Mouse (Mus musculus): ENCODE measurements around the gene Ccl6. TPM values are rescaled to one million over a fixed set of nuclear protein-coding genes. Genes with fewer than 3 reads are reported as not detected.
"Not testable (repeated sequence)": the region's sequence is repeated elsewhere in the genome, so short reads cannot be mapped to it uniquely, and the experiment has no call there.

Ccl6 gene
- polyA plus RNA-seq, 1 experiment from 2014 or later, result 1.2 TPM

DNA sequence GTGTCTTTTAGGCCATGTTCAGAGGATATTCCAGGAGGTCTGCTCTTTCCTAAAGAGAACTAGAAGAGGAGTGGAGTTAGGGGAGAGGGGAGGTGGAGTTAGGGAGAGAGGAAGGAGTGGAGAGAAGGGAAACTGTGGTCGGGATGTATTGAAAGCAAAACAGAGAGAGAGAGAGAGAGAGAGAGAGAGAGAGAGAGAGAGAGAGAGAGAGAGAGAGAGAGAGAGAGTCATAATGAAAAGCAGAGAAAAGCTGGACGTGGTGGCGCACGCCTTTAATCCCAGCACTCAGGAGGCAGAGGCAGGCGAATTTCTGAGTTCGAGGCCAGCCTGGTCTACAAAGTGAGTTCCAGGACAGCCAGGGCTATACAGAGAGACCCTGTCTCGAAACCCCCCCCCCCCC, 41.9 kb downstream of the Ccl6 start:
- H3K4me1 ChIP-seq; ATAC-seq (ENCODE audit: low FRiP score, low read depth); H3K9ac ChIP-seq (replicated peaks); H3K27ac ChIP-seq (replicated peaks); H3K36me3 ChIP-seq; H3K4me3 ChIP-seq; H3K4me2 ChIP-seq (replicated peaks); H3K27me3 ChIP-seq; H3K9me3 ChIP-seq: not testable (repeated sequence)
- WGBS, result 92% methylated on average over 6 of the region's 7 CpGs

DNA sequence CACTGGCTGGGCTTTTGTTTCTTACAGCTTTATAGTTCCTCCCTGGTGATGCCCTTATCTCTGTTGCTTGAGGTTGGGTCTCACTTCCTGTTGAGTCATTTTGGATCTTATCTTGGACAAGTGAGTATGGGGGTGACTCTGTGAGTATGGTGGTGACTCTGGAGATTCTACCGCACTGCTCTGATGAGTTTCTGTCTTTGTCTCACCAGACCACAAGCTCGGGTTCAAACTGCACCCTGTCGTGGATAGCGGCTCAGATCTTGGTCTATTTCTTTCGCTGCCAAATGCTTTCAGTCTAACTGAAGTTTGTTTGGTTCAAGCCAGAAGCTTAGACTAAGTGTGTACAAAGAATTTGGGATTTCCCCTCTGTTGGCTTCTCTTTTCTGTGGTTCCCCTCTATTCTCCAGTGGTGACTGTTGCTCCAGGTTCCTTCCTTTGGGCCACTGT, 42.7 kb downstream of the Ccl6 start:
- no peak for ATAC-seq (ENCODE audit: low FRiP score, low read depth)
- 95% methylated on average over 5 of the region's 5 CpGs for WGBS
- Histone ChIP-seq H3K27ac (replicated peaks) (no peak overlapping the region), H3K4me2 (replicated peaks) (no peak overlapping the region), H3K27me3 (no peaks in the 10 kb centered on the region), H3K36me3 (no peaks in the 10 kb centered on the region), H3K4me3 (no peak overlapping the region), H3K9ac (replicated peaks) (no peak overlapping the region), H3K9me3 (no peaks in the 10 kb centered on the region), H3K4me1 (no peaks in the 10 kb centered on the region)

DNA sequence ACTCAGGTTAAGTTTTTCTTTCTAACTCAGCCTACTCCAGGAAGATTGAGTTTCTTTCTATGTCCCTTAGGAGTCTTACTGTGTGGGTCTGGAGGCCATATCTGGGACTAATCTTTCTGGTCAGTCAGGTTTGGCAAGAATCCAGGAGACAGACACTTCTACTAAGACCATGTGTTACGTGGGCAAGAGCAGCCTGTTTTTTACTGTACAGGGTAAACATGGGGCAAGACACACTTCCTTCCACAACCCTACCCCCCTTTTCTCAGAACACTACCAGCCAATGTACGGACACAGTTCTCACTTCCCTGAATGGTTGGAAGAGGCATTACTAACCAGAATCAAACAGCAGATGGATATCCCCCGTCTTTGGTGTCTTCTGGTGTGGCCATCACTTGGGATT, 48.7 kb downstream of the Ccl6 start:
- H3K4me1 ChIP-seq, result no peaks in the 10 kb centered on the region
- H3K9me3 ChIP-seq, result no peaks in the 10 kb centered on the region
- H3K27me3 ChIP-seq, result no peaks in the 10 kb centered on the region
- no peak overlapping the region for H3K4me2 ChIP-seq (replicated peaks)
- no peak overlapping the region for H3K9ac ChIP-seq (replicated peaks)
- H3K36me3 ChIP-seq, result no peaks in the 10 kb centered on the region
- no peak overlapping the region for H3K4me3 ChIP-seq
- no peak for ATAC-seq (ENCODE audit: low FRiP score, low read depth)
- no peak overlapping the region for H3K27ac ChIP-seq (replicated peaks)
- WGBS, result 79% methylated on average over 3 of the region's 3 CpGs

DNA sequence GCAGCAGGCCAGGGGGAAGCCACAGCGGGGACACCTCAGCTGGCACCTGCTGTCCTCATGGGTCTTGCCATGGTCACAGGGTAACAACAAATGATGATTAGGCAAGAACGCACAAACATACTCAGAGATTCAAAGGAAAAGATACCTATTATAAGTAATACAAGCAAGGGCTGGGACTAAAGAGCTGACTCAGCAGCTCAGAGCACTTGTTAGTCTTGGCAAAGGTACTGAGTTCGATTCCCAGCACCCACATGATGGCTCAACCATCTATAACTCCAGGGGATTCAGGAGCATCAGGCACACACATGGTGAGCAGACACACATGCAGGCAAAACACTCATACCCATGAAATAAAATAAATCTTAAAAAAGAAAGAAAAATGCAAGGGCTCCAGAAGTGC, 51.5 kb downstream of the Ccl6 start:
- WGBS, result 86% methylated on average over 3 of the region's 3 CpGs
- no peaks in the 10 kb centered on the region for H3K36me3 ChIP-seq
- no peak overlapping the region for H3K4me3 ChIP-seq
- no peak overlapping the region for H3K4me2 ChIP-seq (replicated peaks)
- no peaks in the 10 kb centered on the region for H3K4me1 ChIP-seq
- no peak overlapping the region for H3K27ac ChIP-seq (replicated peaks)
- H3K9ac ChIP-seq (replicated peaks), result no peak overlapping the region
- no peak for ATAC-seq (ENCODE audit: low FRiP score, low read depth)
- no peaks in the 10 kb centered on the region for H3K27me3 ChIP-seq
- no peaks in the 10 kb centered on the region for H3K9me3 ChIP-seq

GRCm38 (mm10) chr11:83540931-83541330, 52.0 kb downstream of the Ccl6 start:
- 84% methylated on average over 2 of the region's 2 CpGs for WGBS
- no peak overlapping the region for H3K9ac ChIP-seq (replicated peaks)
- no peaks in the 10 kb centered on the region for H3K27me3 ChIP-seq
- H3K4me2 ChIP-seq (replicated peaks), result no peak overlapping the region
- no peak overlapping the region for H3K27ac ChIP-seq (replicated peaks)
- H3K4me1 ChIP-seq, result no peaks in the 10 kb centered on the region
- no peak overlapping the region for H3K4me3 ChIP-seq
- no peaks in the 10 kb centered on the region for H3K9me3 ChIP-seq
- no peaks in the 10 kb centered on the region for H3K36me3 ChIP-seq
- ATAC-seq (ENCODE audit: low FRiP score, low read depth), result no peak

DNA sequence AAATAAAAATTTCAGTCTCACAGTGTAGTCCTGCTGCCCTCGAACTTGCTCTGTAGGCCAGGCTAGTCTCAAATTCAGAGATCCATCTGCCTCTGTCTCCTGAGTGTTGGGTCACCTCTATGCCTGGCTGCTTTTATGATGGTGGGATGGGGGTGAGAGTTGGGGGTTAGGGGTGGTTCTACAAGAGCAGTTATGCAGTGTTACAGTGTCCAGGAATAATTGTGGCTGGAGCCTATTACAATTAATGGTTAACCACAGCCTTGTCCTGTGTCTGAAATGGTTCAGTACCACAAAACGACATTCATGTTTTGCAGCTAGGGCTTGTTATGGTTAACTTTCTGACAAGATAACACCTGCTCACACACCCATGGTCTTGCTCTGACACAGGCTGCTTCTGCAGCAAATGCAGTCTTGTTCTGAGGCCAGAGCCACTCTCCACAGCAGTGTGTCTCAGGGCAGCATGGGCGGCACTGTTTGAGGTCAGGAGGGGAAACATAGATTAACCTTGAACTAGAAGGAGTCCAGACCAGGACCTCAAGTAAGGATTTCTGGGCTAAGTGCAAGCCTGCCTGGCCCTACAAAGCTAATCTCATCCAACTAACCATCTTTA, 54.1 kb downstream of the Ccl6 start:
- H3K4me2 ChIP-seq (replicated peaks), result no peak overlapping the region
- H3K4me3 ChIP-seq, result no peak overlapping the region
- H3K36me3 ChIP-seq, result no peaks in the 10 kb centered on the region
- H3K27ac ChIP-seq (replicated peaks), result no peak overlapping the region
- WGBS, result 82% methylated on average over 3 of the region's 3 CpGs
- H3K27me3 ChIP-seq, result no peaks in the 10 kb centered on the region
- H3K9ac ChIP-seq (replicated peaks), result no peak overlapping the region
- H3K4me1 ChIP-seq, result 0 out of 2 replicates have a peak, but pooled peaks cover 3% of the 10 kb centered on the region
- no peaks in the 10 kb centered on the region for H3K9me3 ChIP-seq
- no peak for ATAC-seq (ENCODE audit: low FRiP score, low read depth)

Other genes with a start within 250 kb of the Ccl6 start
- gene Rasl10b, start 183.9 kb downstream of the Ccl6 start, polyA plus RNA-seq (2016; fragmentation: Nextera tagmentation; extraction: Ambion mirVana), result 13.6 and 13.9 TPM in 2 replicates
- not detected in 2 replicates for gene Gas2l2, start 163.6 kb downstream of the Ccl6 start, polyA plus RNA-seq (2016; fragmentation: Nextera tagmentation; extraction: Ambion mirVana)
- 0.29 TPM in 1 of 2 replicates, not detected in the other for gene 1700020L24Rik, start 155.4 kb downstream of the Ccl6 start, polyA plus RNA-seq (2016; fragmentation: Nextera tagmentation; extraction: Ambion mirVana)
- 2.1 and 3.3 TPM in 2 replicates for gene Mmp28, start 130.0 kb downstream of the Ccl6 start, polyA plus RNA-seq (2016; fragmentation: Nextera tagmentation; extraction: Ambion mirVana)
- 13.3 and 17.0 TPM in 2 replicates for gene Taf15, start 120.0 kb downstream of the Ccl6 start, polyA plus RNA-seq (2016; fragmentation: Nextera tagmentation; extraction: Ambion mirVana)
- gene Heatr9, start 70.9 kb downstream of the Ccl6 start, polyA plus RNA-seq (2016; fragmentation: Nextera tagmentation; extraction: Ambion mirVana), result 0.12 TPM in 1 of 2 replicates, not detected in the other
- not detected in 2 replicates for gene Ccl5, start 62.6 kb downstream of the Ccl6 start, polyA plus RNA-seq (2016; fragmentation: Nextera tagmentation; extraction: Ambion mirVana)
- 1.4 and 1.5 TPM in 2 replicates for gene Ccl9, start 14.5 kb downstream of the Ccl6 start, polyA plus RNA-seq (2016; fragmentation: Nextera tagmentation; extraction: Ambion mirVana)
- not detected in 2 replicates for gene Rpl9-ps1, start 52.5 kb upstream of the Ccl6 start, polyA plus RNA-seq (2016; fragmentation: Nextera tagmentation; extraction: Ambion mirVana)
- 0.94 and 1.2 TPM in 2 replicates for gene Ccl3, start 56.3 kb upstream of the Ccl6 start, polyA plus RNA-seq (2016; fragmentation: Nextera tagmentation; extraction: Ambion mirVana)
- gene Ccl4, start 69.5 kb upstream of the Ccl6 start, polyA plus RNA-seq (2016; fragmentation: Nextera tagmentation; extraction: Ambion mirVana), result 0.38 and 0.50 TPM in 2 replicates
- 0.48 and 1.4 TPM in 2 replicates for gene Wfdc17, start 110.9 kb upstream of the Ccl6 start, polyA plus RNA-seq (2016; fragmentation: Nextera tagmentation; extraction: Ambion mirVana)
- not detected in 2 replicates for gene Wfdc18, start 115.9 kb upstream of the Ccl6 start, polyA plus RNA-seq (2016; fragmentation: Nextera tagmentation; extraction: Ambion mirVana)
- not detected in 2 replicates for gene Wfdc21, start 153.9 kb upstream of the Ccl6 start, polyA plus RNA-seq (2016; fragmentation: Nextera tagmentation; extraction: Ambion mirVana)
- gene Heatr6, start 160.6 kb upstream of the Ccl6 start, polyA plus RNA-seq (2016; fragmentation: Nextera tagmentation; extraction: Ambion mirVana), result 37.4 and 38.3 TPM in 2 replicates

Measured in midbrain, embryonic 12.5 days (tissue).